Mouse (Mus musculus): ENCODE measurements at regions not wholly inside any gene's neighbourhood (a gene's known extent, or its start where the extent isn't known, plus 50 kb on each side); places are given as distances from the start of the nearest gene placed in this dataset.

DNA sequence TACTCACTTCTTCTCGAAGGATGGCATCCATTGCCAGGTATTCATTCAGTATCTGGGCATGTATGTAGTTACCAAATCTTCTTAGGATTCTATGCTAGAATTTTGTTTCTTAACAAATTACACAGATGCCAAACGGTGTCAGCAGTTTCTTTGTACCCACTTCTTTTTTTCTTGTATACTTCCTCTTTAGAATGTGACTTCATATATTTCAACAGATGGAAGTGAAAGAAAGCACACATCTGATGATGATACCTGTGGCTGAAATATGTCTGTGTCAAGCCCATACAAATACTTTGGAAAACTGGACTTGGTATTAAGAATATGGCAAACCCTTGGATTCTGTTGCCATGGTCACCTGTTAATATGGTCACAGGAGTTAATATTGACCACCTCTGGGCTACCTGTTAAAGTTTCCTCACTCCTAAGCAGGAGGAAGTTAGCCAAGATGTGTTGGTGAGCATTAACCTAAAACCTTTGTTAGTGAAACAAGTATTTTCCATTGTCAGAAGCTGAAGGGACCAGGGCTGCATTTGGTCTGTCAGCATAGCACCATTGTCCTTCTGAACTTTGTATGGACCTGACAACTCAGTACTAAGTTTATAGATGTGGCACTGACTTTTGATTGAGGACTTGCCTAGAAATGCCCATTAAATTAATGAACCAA lies 269.8 kb upstream of the Tbl1xr1 start:
- Histone ChIP-seq H3K27me3 (ENCODE audit: low read depth, poor library complexity, severe bottlenecking) (no peaks in the 10 kb centered on the region), H3K4me3 (no peak overlapping the region), H3K4me1 (peaks cover 28% of the 10 kb centered on the region), H3K36me3 (no peaks in the 10 kb centered on the region), H3K27ac (no peak overlapping the region), H3K9me3 (replicated peaks) (no peaks in the 10 kb centered on the region)
- 94% methylated on average over 2 of the region's 2 CpGs for WGBS
- no peak for DNase-seq (ENCODE audit: low spot score)

DNA sequence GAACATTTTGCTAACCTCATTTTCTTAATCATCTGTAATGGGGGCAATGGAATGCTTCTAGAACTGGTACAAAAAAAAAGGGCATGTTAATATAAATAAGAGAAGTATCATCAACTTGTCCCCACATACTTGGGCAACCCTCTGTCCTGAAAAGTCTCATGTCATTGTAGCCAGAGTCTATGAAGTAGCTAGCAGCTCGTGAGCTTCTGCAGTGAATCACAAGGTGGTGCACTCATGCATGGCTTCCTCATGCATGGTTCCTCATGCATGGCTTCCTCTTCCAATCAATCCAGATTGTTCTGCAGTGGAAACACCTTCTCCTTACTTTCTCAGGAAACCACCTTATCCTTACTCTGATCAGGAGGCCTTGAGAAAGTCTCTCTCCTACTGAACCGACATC lies 267.9 kb upstream of the Tbl1xr1 start:
- Histone ChIP-seq H3K36me3 (no peaks in the 10 kb centered on the region), H3K27ac (no peak overlapping the region), H3K4me3 (no peak overlapping the region), H3K27me3 (ENCODE audit: low read depth, poor library complexity, severe bottlenecking) (no peaks in the 10 kb centered on the region), H3K9me3 (replicated peaks) (no peaks in the 10 kb centered on the region), H3K4me1 (peaks cover 28% of the 10 kb centered on the region)
- 71% methylated on average over 2 of the region's 2 CpGs for WGBS
- no peak for DNase-seq (ENCODE audit: low spot score)

DNA sequence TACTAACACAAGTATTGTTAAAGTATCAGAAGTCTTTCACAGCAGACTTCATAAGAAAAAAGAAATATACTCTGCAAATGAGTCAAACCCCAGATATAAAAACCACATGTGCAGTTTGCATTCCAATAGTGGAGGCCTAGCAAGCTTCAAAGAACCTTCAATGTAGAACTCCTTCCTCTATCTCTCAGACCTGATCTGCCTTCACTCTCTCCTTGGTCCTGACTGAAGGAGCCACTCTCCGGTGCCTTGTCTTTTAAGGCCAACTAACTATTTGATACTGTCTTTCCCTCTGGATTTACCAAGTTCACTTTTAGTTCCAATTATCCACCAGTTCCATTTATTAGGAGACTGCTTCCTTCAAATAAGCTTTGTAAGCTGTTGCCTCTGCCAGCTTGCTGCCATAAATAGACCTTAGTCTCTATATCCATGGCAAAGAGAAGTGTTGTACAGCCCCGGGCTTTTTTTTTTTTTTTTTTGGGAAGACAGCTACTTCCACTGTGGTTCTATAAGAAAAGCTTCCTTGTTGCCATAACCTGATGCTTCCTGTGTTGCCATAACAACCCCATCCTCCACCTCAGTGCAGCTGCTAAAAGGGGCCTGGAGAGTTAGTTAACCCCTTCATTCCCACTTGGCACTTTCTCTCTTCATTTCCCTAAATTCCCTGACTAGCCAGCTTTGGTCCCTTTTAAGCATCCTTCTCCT lies 266.5 kb upstream of the Tbl1xr1 start:
- Histone ChIP-seq H3K9me3 (replicated peaks) (no peaks in the 10 kb centered on the region), H3K4me1 (peaks cover 28% of the 10 kb centered on the region), H3K4me3 (0 out of 2 replicates have a peak overlapping the region, but pooled peaks have one; percentile 1), H3K36me3 (no peaks in the 10 kb centered on the region), H3K27ac (peak overlapping the region; percentile 66), H3K27me3 (ENCODE audit: low read depth, poor library complexity, severe bottlenecking) (no peaks in the 10 kb centered on the region)
- 24% methylated on average over 2 of the region's 2 CpGs for WGBS
- DNase-seq (ENCODE audit: low spot score) = peak; percentile 47

DNA sequence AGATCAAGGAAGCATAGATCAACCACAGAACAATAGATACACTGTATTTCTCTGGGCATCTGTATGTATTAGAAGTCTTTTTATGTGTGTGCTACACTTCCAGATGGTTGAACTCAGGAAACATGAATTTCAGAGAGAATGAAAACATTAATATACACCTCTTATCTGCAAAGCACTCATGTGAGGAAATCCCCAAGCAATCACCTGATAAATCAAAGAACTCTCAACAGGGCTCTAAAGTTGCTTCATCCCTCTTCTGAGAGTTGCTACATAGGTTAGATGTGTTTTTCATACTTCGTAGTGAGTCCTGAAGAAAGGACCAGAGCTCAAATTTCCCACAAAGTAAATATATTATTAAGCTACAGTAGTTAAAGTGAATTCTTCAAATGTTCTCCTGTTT lies 263.1 kb upstream of the Tbl1xr1 start:
- no peak overlapping the region for H3K4me3 ChIP-seq
- WGBS = 80% methylated on average over 1 of the region's 1 CpGs
- H3K4me1 ChIP-seq = peaks cover 28% of the 10 kb centered on the region
- H3K9me3 ChIP-seq (replicated peaks) = no peaks in the 10 kb centered on the region
- H3K27me3 ChIP-seq (ENCODE audit: low read depth, poor library complexity, severe bottlenecking) = no peaks in the 10 kb centered on the region
- no peaks in the 10 kb centered on the region for H3K36me3 ChIP-seq
- DNase-seq (ENCODE audit: low spot score) = no peak
- no peak overlapping the region for H3K27ac ChIP-seq

DNA sequence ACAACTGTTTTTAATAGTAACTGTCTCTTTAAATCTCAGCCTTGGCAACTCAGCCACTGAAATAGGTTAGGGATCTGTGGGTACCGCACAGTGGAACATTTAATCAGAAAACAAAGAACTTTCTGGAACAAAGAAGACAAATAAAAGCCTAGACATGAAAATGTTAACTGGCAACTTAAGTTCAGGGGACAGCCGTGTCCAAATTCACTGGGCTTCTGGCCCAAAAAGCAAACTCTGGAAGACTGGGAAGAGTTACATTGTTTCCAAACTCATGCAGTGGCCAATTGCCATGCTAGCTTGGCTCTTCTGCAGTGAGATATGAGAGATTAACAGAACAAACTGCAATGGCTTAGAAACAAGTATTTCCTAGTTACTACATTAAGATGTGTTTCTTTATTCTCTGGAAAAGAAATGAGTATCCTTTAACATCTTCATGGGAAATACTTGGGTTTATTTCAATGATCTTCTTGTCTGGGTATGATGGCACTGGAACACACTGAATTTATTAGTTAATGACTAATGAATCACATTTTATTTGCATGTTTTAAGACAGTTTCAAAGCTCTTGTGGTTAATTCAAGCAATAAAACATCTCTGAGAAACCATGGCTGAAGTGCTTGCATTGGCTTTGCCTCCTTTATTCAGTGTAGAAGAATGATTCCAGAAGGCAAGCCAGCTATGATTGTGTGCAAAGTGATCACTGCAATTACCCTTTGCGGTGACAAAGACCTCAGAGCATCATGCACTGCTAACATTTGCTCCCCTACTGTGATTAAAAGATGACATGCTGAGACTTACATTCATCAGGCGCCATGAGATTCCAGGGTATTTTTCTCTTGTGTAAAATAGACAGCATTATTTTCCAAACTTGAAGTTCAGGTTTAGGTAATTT lies 259.2 kb upstream of the Tbl1xr1 start:
- WGBS = 88% methylated on average over 4 of the region's 4 CpGs
- Histone ChIP-seq H3K27me3 (ENCODE audit: low read depth, poor library complexity, severe bottlenecking) (no peaks in the 10 kb centered on the region), H3K4me3 (no peak overlapping the region), H3K4me1 (no peaks in the 10 kb centered on the region), H3K9me3 (replicated peaks) (no peaks in the 10 kb centered on the region), H3K36me3 (no peaks in the 10 kb centered on the region), H3K27ac (no peak overlapping the region)
- no peak for DNase-seq (ENCODE audit: low spot score)

DNA sequence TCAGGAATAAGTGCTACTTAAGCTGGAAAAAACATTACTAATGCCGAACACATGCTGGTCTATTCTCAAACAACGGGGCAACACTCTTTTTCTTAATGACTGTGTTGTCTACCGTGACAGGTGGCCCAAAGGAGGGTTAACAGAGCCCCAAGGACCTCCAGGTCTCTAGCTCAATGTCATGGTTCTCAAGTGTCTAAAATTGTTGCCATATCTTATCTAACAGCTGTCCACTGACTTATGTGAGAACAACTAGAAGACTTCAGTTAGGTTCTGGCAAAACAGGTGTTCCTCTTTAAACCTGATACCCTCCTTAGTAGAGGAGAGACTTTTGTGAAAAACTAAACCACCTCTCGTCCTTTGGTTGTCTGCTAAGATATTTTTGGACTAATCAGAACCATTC lies 257.4 kb upstream of the Tbl1xr1 start:
- no peak for DNase-seq (ENCODE audit: low spot score)
- no peak overlapping the region for H3K4me3 ChIP-seq
- no peaks in the 10 kb centered on the region for H3K9me3 ChIP-seq (replicated peaks)
- H3K27me3 ChIP-seq (ENCODE audit: low read depth, poor library complexity, severe bottlenecking) = no peaks in the 10 kb centered on the region
- no peaks in the 10 kb centered on the region for H3K4me1 ChIP-seq
- WGBS = 58% methylated on average over 4 of the region's 4 CpGs
- no peaks in the 10 kb centered on the region for H3K36me3 ChIP-seq
- no peak overlapping the region for H3K27ac ChIP-seq

DNA sequence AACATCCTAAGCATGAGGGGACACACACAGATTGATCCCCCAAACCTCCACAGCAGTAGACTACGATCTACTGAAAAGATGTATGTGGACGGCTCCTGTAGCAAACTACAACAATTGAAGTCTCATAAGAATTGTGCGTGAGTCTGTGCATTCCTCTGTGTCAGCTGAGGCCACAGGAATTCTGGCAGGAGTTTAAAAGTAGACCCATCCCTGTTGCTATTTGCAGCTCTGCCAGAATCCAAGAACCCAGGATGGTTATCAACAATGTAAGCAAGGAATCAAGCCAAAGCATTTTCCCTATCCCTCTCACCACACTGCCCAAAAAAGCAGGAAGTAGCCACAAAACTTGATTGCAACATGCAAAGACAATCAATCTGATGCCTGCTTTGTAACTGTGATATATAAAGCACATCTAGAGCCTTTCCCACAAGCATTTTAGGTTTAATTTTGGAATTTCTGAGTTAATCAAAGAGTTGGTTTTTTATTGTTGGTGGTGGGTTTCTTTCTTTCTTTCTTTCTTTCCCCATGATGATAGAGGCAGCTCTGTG lies 256.3 kb upstream of the Tbl1xr1 start:
- no peaks in the 10 kb centered on the region for H3K4me1 ChIP-seq
- no peak overlapping the region for H3K27ac ChIP-seq
- DNase-seq (ENCODE audit: low spot score) = peak; percentile 20
- H3K27me3 ChIP-seq (ENCODE audit: low read depth, poor library complexity, severe bottlenecking) = no peaks in the 10 kb centered on the region
- H3K4me3 ChIP-seq = no peak overlapping the region
- no peaks in the 10 kb centered on the region for H3K36me3 ChIP-seq
- no peaks in the 10 kb centered on the region for H3K9me3 ChIP-seq (replicated peaks)
- WGBS = 82% methylated on average over 3 of the region's 3 CpGs

DNA sequence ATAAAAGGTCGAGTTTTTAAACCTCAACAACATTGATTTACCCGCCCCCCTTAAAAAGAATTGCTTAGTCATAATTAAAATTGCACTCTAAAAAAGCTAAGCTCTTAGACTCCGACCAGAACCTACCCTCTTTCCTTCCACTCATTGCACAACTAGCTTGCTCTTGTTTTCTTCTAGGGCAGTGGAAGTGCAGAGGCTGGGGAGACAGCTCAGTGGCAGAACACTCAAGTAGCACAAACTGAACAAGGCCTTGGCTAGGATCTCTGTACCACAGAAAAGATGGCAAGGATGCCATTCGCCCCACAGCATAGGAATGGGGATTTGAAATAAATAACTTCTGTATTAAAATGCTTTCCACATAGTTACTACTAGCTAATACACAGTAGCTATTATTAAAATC lies 253.8 kb upstream of the Tbl1xr1 start:
- Histone ChIP-seq H3K36me3 (no peaks in the 10 kb centered on the region), H3K4me1 (0 out of 2 replicates have a peak, but pooled peaks cover 6% of the 10 kb centered on the region), H3K27ac (no peak overlapping the region), H3K4me3 (no peak overlapping the region), H3K27me3 (ENCODE audit: low read depth, poor library complexity, severe bottlenecking) (no peaks in the 10 kb centered on the region), H3K9me3 (replicated peaks) (no peaks in the 10 kb centered on the region)
- peak; percentile 0 for DNase-seq (ENCODE audit: low spot score)
- 84% methylated on average over 4 of the region's 4 CpGs for WGBS

DNA sequence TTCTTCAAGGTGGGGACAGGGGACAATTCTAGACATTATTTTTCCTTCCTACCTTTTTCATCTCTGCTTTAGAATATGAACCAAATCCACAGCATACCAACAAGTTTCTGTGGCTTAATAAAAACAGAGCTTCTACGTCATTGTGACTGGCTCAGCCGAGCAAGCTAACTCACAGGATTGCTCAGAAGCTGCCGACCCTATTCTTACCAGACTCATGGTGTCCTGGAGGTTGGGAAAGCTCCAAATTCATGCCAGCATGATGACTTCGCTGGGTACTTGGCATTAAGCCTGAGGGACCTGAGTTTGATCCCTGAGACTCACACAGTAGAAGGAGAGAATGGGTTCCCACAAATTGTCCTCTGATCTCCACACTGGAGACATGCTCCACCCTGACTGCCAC lies 253.1 kb upstream of the Tbl1xr1 start:
- 86% methylated on average over 4 of the region's 4 CpGs for WGBS
- H3K27ac ChIP-seq = no peak overlapping the region
- H3K27me3 ChIP-seq (ENCODE audit: low read depth, poor library complexity, severe bottlenecking) = no peaks in the 10 kb centered on the region
- no peaks in the 10 kb centered on the region for H3K9me3 ChIP-seq (replicated peaks)
- 0 out of 2 replicates have a peak, but pooled peaks cover 8% of the 10 kb centered on the region for H3K4me1 ChIP-seq
- no peak overlapping the region for H3K4me3 ChIP-seq
- DNase-seq (ENCODE audit: low spot score) = peak; percentile 8
- no peaks in the 10 kb centered on the region for H3K36me3 ChIP-seq

DNA sequence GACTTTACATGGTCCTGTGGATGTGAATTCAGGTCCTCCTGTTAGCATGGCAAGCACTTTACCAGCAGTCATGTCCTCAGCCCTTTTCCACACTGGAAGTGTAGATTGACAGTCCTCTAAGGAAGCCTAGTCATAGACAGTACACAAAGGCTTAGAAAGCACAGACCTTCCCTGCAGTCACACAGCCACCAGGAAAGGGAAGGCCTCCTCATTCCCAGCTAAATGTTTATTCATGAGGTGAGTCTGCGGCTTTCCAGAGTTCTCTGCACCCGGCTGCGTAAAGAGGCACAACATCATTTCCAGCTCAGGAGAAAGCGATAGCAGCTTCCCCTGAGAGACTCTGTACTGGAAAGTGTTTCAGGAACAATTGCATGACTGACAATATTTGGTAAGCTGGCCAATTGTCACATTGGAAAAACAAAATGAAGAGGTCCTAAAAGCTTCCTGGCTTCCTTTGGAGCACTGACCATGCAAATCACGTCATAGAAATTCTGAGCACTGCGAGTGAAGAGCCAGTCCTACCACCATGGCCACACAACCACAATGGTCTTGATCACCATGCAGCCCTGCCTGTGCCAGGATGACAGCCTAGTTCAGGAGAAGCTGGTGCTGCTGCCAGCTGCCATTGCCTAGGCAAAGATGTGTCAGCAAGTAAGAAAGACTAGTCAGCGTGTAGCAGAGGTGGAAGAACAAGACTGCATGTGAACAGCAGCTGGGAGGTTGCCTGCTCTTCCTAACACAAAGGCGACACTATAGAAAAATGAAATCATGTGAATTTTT lies 252.2 kb upstream of the Tbl1xr1 start:
- Histone ChIP-seq H3K4me1 (0 out of 2 replicates have a peak, but pooled peaks cover 8% of the 10 kb centered on the region), H3K36me3 (no peaks in the 10 kb centered on the region), H3K4me3 (no peak overlapping the region), H3K27ac (no peak overlapping the region; the same call in 1 of the 2 replicates), H3K9me3 (replicated peaks) (no peaks in the 10 kb centered on the region), H3K27me3 (ENCODE audit: low read depth, poor library complexity, severe bottlenecking) (no peaks in the 10 kb centered on the region)
- WGBS = 72% methylated on average over 8 of the region's 8 CpGs
- DNase-seq (ENCODE audit: low spot score) = peak; percentile 16

DNA sequence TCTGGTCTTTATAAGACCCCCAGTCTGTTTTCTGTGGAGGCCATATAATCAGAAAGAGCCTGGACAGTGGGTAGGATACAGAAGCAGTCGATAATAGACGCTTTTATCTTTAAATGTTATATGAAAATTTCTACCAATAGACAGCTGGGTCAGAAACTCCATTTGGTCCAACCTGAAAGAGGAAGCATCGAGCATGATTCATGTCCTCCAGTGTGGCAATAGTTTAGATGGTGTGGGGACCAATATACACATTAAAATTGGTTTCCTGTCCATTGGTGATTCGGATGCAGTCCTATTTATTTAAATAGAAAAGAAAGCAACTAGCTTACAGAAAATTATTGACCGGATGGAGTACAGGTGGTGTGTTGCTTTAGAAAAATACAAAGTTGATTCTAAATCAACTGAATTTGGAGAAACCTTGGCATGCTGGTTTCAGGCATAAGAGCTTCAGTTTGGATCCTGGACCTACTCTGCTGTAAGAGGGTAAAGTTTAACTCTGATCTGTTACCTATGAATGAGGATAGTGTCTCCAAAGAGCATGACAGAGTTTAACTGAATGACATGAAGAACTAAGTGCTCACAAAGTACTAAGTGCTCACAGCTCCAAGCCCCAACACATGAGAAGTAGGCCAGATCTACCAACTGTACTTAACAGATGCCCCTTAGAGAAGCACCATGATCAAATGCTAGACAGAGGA lies 251.4 kb upstream of the Tbl1xr1 start:
- WGBS = 95% methylated on average over 5 of the region's 5 CpGs
- H3K36me3 ChIP-seq = no peaks in the 10 kb centered on the region
- peak; percentile 4 for DNase-seq (ENCODE audit: low spot score)
- H3K9me3 ChIP-seq (replicated peaks) = no peaks in the 10 kb centered on the region
- H3K4me3 ChIP-seq = no peak overlapping the region
- no peaks in the 10 kb centered on the region for H3K27me3 ChIP-seq (ENCODE audit: low read depth, poor library complexity, severe bottlenecking)
- H3K27ac ChIP-seq = no peak overlapping the region
- H3K4me1 ChIP-seq = 0 out of 2 replicates have a peak, but pooled peaks cover 8% of the 10 kb centered on the region

DNA sequence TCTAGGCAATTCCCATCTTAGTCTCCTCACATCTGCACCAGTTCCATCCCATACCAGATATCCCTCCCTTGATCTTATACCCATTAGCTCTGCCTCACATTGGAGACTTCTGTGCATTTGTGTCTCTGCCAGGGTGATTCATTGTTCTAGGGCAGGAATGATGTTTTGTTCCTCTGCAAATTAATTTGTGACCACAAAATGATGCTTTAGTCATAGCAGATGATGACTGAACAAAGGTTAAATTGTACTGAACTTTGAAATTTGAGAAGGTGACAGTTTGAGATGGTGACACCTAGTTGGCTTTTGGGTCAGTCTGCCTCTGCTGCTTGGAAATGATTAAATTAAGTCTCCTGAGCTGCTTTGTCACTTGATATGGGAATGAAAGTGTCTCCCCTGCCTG lies 248.8 kb upstream of the Tbl1xr1 start:
- peak; percentile 22 for DNase-seq (ENCODE audit: low spot score)

More for the DNA sequence above, 248.8 kb upstream of the Tbl1xr1 start:
- Histone ChIP-seq H3K4me3 (no peak overlapping the region), H3K27me3 (ENCODE audit: low read depth, poor library complexity, severe bottlenecking) (no peaks in the 10 kb centered on the region), H3K27ac (no peak overlapping the region), H3K4me1 (0 out of 2 replicates have a peak, but pooled peaks cover 8% of the 10 kb centered on the region), H3K36me3 (no peaks in the 10 kb centered on the region), H3K9me3 (replicated peaks) (no peaks in the 10 kb centered on the region)
